16 mouse cellular contexts compared by ENCODE assay signal in genomic region chr4:5509398-5509797, GRCm38 (mm10).
DNase-seq lines count a peak whose midpoint lies in the region; TF ChIP-seq lines count a peak whose summit lies in the region.
"Had no signal": no experiment of that assay in that cellular context is flagged by ENCODE, and none has a peak within 500 bp of the region (broad histone marks: within the 10 kb centered on the region; RNA-seq: fewer than 3 reads in every experiment).

No protein-coding gene starts in this region.

- no peak overlapping the region for H3K9ac ChIP-seq in heart, adult 2 months (ENCODE audit: low read depth, low read length)
- H3K9ac ChIP-seq: limb, embryonic 12.5 days; liver, embryonic 12.5 days; stomach, embryonic 15.5 days had no signal

- no peak for TF ChIP-seq CTCF in heart, adult 2 months (IDR thresholded peaks at IDR 0.05)

- peak; percentile 2 to 7 for DNase-seq in heart, postnatal 10 days
- no peak for DNase-seq in heart, adult 2 months
- DNase-seq in right cerebral cortex, postnatal 4 days: peak; percentile 10
- DNase-seq in right cerebral cortex, postnatal 14 days: no peak
- peak; percentile 74 for DNase-seq in cerebellum, adult 9-11 months
- no peak for DNase-seq in layer of hippocampus, adult 9-11 months
- DNase-seq in adipocyte (ENCODE audit: low spot score): no peak
- DNase-seq: B cell, adult 2 months; gastrocnemius, postnatal 25 days; kidney, adult 9 months; kidney, postnatal 36 days; lung, adult 2 months; lung, postnatal 36 days had no signal

- 42% methylated on average over 5 of the region's 5 CpGs for WGBS in heart, adult 2 months

- H3K36me3 ChIP-seq in heart, adult 2 months (ENCODE audit: control insufficient read depth, insufficient read depth, low read length): no peaks in the 10 kb centered on the region
- H3K36me3 ChIP-seq: limb, embryonic 12.5 days; liver, embryonic 12.5 days; stomach, embryonic 15.5 days had no signal

- no peaks in the 10 kb centered on the region for H3K79me2 ChIP-seq in heart, adult 2 months (replicated peaks; ENCODE audit: control insufficient read depth, insufficient read depth, low read length)

- H3K4me3 ChIP-seq in heart, adult 2 months: no peak overlapping the region
- H3K4me3 ChIP-seq: limb, embryonic 12.5 days; liver, embryonic 12.5 days; stomach, embryonic 15.5 days had no signal

- H3K27ac ChIP-seq in heart, adult 2 months: no peak overlapping the region
- H3K27ac ChIP-seq: limb, embryonic 12.5 days; liver, embryonic 12.5 days; stomach, embryonic 15.5 days had no signal

- intact Hi-C loops in heart, postnatal 10 days (cut with DNase I): no loop called here
- intact Hi-C loops in heart, adult 2 months (cut with DNase I): no loop called here

- H3K27me3 ChIP-seq in heart, adult 2 months (ENCODE audit: control insufficient read depth, insufficient read depth, low read length): no peaks in the 10 kb centered on the region
- H3K27me3 ChIP-seq: limb, embryonic 12.5 days; liver, embryonic 12.5 days; stomach, embryonic 15.5 days had no signal

- no peak for TF ChIP-seq POLR2A in heart, adult 2 months (IDR thresholded peaks at IDR 0.05; ENCODE audit: insufficient read depth, low read depth, low read length)

- TF ChIP-seq EP300 in heart, adult 2 months (IDR thresholded peaks at IDR 0.05; ENCODE audit: insufficient read depth, low read depth, low read length): no peak

- no peaks in the 10 kb centered on the region for H3K4me1 ChIP-seq in heart, adult 2 months (ENCODE audit: control insufficient read depth, insufficient read depth, low read length)
- H3K4me1 ChIP-seq: limb, embryonic 12.5 days; liver, embryonic 12.5 days; stomach, embryonic 15.5 days had no signal

Comparison
In these comparisons a context has a peak if more than half of its experiments do, and no peak if none do; other contexts are left out.
1. DNase-seq: peak in heart, postnatal 10 days (2 of 2), right cerebral cortex, postnatal 4 days (single experiment) and cerebellum, adult 9-11 months (single experiment); none in heart, adult 2 months (0 of 2), right cerebral cortex, postnatal 14 days (single experiment), layer of hippocampus, adult 9-11 months (single experiment) and adipocyte (single experiment).